Mouse (Mus musculus) heart, adult 2 months (tissue): ENCODE data around the gene Ostf1. TPM values are rescaled to one million over a fixed set of nuclear protein-coding genes. Genes with fewer than 3 reads are reported as not detected.

Experiments
- DNase-seq, 2 experiments: peaks; one replicate each; pipeline ENCODE4 v3.0.0; 2021
- H3K27ac ChIP-seq: fragments of 200-600 bp; 2 replicates; pipeline ENCODE4 v1.8.1; 2022
- H3K27me3 ChIP-seq: fragments of 200-500 bp; 2 replicates; pipeline ENCODE4 v1.6.1; 2012; ENCODE audit warnings: mild to moderate bottlenecking, low read length, inconsistent platforms, mixed read lengths; ENCODE audit not compliant: control insufficient read depth, insufficient read depth
- H3K36me3 ChIP-seq: fragments of 200-500 bp; 2 replicates; pipeline ENCODE4 v1.6.1; 2012; ENCODE audit warnings: low read length, inconsistent platforms; ENCODE audit not compliant: control insufficient read depth, insufficient read depth
- H3K4me1 ChIP-seq: fragments of 200-500 bp; 2 replicates; pipeline ENCODE4 v1.6.1; 2011; ENCODE audit warnings: low read length; ENCODE audit not compliant: control insufficient read depth, insufficient read depth
- H3K4me3 ChIP-seq: fragments of 200-600 bp; 2 replicates; pipeline ENCODE4 v1.8.1; 2022
- H3K79me2 ChIP-seq: fragments of 200-500 bp; replicated peaks from 2 replicates; pipeline ENCODE4 v1.6.1; 2012; ENCODE audit warnings: mild to moderate bottlenecking, inconsistent platforms, low read length, moderate library complexity, mixed read lengths; ENCODE audit not compliant: control insufficient read depth, insufficient read depth
- H3K9ac ChIP-seq: fragments of 200-500 bp; 2 replicates; pipeline ENCODE4 v1.6.1; 2012; ENCODE audit warnings: low read depth, mild to moderate bottlenecking, control low read depth, inconsistent platforms, low read length, mixed read lengths
- CTCF ChIP-seq: fragments of 200-600 bp; IDR thresholded peaks from 2 replicates; pipeline ENCODE4 v1.8.1; 2022; ENCODE audit warnings: antibody characterized with exemption, mild to moderate bottlenecking, moderate library complexity
- EP300 ChIP-seq: fragments of 200-500 bp; IDR thresholded peaks from 2 replicates; pipeline ENCODE4 v1.6.1; 2011; ENCODE audit warnings: low read depth, low read length, control low read depth; ENCODE audit not compliant: insufficient read depth
- POLR2A ChIP-seq: fragments of 200-500 bp; IDR thresholded peaks from 2 replicates; pipeline ENCODE4 v1.6.1; 2011; ENCODE audit warnings: mild to moderate bottlenecking, low read depth, low read length, control low read depth; ENCODE audit not compliant: insufficient read depth
- WGBS: fragments of 180-500 bp; shearing (Covaris S2); methylation state at CpG from one replicate; pipeline ENCODE4 v1.1.7; 2018; 5-methylcytosine and 5-hydroxymethylcytosine counted together
- intact Hi-C: fragments of 180-260 bp; cut with DNase I; formaldehyde crosslinking; loops from one replicate; pipeline ENCODE4 v1.15.1; 2025
- long read RNA-seq: library from polyadenylated mRNA; stranded (forward); transcript quantifications from one replicate; pipeline ENCODE4 v2.0.0, GENCODE M21; 2021
- polyA plus RNA-seq: library from polyadenylated mRNA; depleted of rRNA; stranded (reverse); fragments of >200 nt; gene quantifications from 2 replicates; pipeline ENCODE4 v1.2.3, GENCODE M21; 2012; rRNA removed
- total RNA-seq, 2 experiments: library from RNA; stranded (reverse); gene quantifications; 2 replicates each; pipeline ENCODE4 v1.2.3; 2021

Ostf1 gene
- 10 to 100 TPM; 35.3 to 37.6 TPM for total RNA-seq
- 29.5 and 31.5 TPM in 2 replicates for polyA plus RNA-seq
- long read RNA-seq, transcript Ostf1-201 (10 exons, 2,726 nt) = major isoform, 46 of 48 reads
- long read RNA-seq, partial matches to known transcripts = 1 of 48 reads
- long read RNA-seq, other reads (novel, unspliced or antisense) = 1 of 48 reads

DNA sequence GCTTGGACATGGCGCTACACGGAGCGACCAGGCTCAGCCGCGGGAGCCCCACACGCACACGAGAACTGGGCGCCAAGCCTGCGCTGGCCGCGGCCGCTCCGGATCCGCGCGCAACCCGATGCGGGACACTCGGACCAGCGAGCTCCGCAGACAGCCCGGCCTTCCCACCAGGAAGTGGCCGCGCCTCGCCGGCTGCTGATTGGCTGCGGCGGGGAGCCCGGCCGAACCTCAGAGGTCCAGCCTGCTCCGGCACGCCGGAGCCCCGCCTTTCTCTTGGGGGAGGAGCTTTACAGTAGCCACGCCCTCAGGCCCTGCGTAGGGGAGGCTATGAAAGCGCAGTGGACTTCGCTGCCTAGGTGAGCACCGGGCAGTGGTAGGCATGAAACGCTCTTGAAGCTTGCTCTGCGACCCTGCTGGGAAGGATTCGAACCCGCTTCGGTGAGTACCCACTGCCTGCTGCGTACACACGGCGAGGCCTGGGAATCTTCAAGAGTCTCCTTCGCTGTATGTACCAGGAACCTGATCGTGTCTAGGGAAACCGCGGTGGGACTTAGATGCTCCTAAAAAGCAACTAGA, at the start of gene Ostf1, which contains the start of gene Nmrk1:
Ostf1 (minus strand) TSS at position 180 of the 576 bp plus-strand sequence.
Nmrk1 (plus strand) TSS at position 307 of the 576 bp plus-strand sequence.
- peaks cover 2% of the 10 kb centered on the region for H3K79me2 ChIP-seq
- H3K27ac ChIP-seq = peak within 1 kb of the TSS; percentile 83
- peak within 1 kb of the TSS; percentile 94 for H3K9ac ChIP-seq
- peak; percentile 98 to 100 for DNase-seq
- WGBS = under 1% methylated on average over 51 of the region's 51 CpGs
- H3K27me3 ChIP-seq = no peaks in the 10 kb centered on the region
- TF ChIP-seq POLR2A = peak; percentile 86
- no peak for TF ChIP-seq CTCF
- TF ChIP-seq EP300 = no peak
- intact Hi-C loops = loop anchor here (1.0 to 5.0 kb wide), 3 partner anchors 15 to 81 kb away; partner anchors contain the start of genes Carnmt1 and D030056L22Rik
- peak within 1 kb of the TSS; percentile 67 for H3K4me3 ChIP-seq
- H3K36me3 ChIP-seq = peaks cover 9% of the 10 kb centered on the region
- H3K4me1 ChIP-seq = peaks cover 6% of the 10 kb centered on the region

DNA sequence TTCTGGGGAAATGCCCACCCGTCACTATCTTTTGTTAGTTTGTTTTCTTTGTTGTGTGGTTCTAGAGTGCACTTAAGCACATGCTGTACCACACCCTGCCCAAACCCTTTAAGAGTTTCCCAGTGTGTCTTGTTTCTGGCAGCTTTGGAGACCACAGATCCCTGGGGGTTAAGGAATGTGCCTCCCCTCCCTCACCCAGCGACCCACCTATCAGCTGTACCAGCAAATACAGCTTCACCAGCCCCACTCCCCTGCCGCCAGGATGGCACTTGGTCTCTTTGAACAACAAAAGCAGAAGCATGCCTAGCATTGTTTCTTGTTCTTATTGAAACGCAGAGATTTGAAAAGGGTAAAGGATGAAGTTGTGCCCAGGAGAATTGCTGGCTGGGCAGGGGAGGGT, 41.5 kb upstream of the Ostf1 start:
- TF ChIP-seq EP300 (no peak), POLR2A (no peak), CTCF (no peak)
- intact Hi-C loops = no loop called here
- Histone ChIP-seq H3K9ac (no peak overlapping the region), H3K4me3 (no peak overlapping the region), H3K36me3 (peaks cover 11% of the 10 kb centered on the region), H3K27ac (no peak overlapping the region), H3K27me3 (no peaks in the 10 kb centered on the region), H3K4me1 (peaks cover 1% of the 10 kb centered on the region; the same call in 1 of the 2 replicates), H3K79me2 (peaks cover 2% of the 10 kb centered on the region; the same call in 1 of the 2 replicates)
- DNase-seq = no peak
- 51% methylated on average over 4 of the region's 4 CpGs for WGBS

DNA sequence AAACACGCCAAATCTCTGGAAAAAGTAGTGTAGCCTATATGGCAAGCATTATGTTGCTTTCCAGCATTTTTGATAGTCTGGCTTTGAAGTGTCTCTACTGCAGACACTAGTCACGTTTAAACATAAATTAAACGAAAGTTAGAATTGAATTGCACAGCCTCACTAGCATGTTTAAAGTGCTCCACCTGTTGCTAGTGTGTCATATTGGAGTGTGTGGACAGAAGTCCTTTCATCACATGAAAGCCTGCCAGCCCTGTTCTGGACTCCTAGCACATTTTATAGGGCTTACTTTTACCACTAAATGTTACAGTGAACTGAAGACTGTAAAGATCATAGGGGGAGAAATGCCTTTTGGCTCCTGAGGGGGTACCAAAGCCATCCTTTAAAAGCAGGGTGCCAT, 40.9 kb upstream of the Ostf1 start:
- H3K79me2 ChIP-seq = peaks cover 2% of the 10 kb centered on the region; the same call in 1 of the 2 replicates
- H3K9ac ChIP-seq = no peak overlapping the region
- H3K36me3 ChIP-seq = peaks cover 11% of the 10 kb centered on the region
- DNase-seq = no peak
- H3K27ac ChIP-seq = no peak overlapping the region
- WGBS = 57% methylated on average over 3 of the region's 3 CpGs
- no peaks in the 10 kb centered on the region for H3K27me3 ChIP-seq
- TF ChIP-seq POLR2A = no peak
- TF ChIP-seq CTCF = no peak
- TF ChIP-seq EP300 = no peak
- peaks cover 1% of the 10 kb centered on the region; the same call in 1 of the 2 replicates for H3K4me1 ChIP-seq
- intact Hi-C loops = no loop called here
- H3K4me3 ChIP-seq = no peak overlapping the region

DNA sequence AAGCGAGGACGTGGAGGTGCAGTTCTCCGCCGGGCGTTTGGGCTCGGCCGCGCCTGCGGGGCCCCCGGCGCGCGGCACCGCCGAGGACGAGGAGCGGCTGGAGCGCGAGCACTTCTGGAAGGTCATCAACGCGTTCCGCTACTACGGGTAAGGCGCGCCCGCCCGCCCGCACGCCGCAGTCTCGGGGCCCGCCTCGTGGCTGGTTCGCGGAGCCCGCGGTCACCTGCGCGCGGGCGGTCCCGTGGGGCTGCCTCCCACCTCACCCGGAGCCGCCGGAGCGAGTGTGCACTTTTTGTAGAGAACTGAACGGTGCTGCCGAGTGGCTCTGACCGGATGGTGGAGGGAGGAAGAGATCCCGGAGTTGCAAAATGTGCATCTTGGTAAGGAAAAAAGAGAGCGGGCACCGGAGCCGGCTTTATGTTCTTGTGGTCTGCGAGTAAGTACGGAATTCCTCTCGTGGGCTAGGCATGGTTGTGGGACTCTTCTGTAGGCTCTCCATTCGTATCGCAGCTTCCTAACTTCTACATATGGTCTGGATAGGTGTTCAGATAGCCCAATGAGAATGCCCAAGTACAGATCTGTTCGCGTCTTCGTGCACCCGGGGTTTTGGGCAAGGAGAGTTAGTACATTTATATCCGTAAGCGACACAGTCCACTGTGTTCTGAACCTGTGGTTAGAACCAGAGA, 39.6 kb upstream of the Ostf1 start:
- DNase-seq = peak; percentile 61 to 69
- peaks cover 1% of the 10 kb centered on the region; the same call in 1 of the 2 replicates for H3K4me1 ChIP-seq
- no peaks in the 10 kb centered on the region for H3K27me3 ChIP-seq
- WGBS = under 1% methylated on average over 64 of the region's 64 CpGs
- no peaks in the 10 kb centered on the region; the same call in 1 of the 2 replicates for H3K79me2 ChIP-seq
- H3K27ac ChIP-seq = peak overlapping the region; percentile 79
- TF ChIP-seq EP300 (no peak), POLR2A (no peak), CTCF (no peak)
- H3K36me3 ChIP-seq = peaks cover 11% of the 10 kb centered on the region
- intact Hi-C loops = loop anchor here (2.0 kb wide), 1 partner anchor 42 kb away; the partner anchor contains the start of gene D030056L22Rik
- peak overlapping the region; percentile 73 for H3K9ac ChIP-seq
- peak overlapping the region; percentile 76 for H3K4me3 ChIP-seq

DNA sequence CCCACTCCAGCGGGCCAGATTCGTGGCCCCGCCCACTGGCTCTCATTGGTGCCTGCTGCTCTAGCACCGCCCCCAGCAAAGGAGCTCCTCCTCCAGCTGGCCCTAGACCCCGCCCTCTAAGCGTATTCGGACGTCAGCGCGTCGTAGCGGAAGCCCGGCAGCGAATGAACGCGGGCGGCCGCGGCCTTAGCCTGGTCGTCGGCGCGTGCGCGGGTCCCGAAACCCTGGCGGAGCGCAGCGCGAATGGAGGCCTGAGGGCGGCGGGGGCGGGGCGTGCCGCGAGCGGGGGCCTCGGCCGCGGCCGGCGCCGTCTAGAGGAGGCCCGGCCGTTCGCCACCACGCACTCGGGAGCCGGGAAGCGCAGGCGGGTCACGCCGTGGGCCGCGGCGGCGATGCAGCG, 39.0 kb upstream of the Ostf1 start, which contains the start of gene Carnmt1:
Carnmt1 (plus strand) TSS at position 157 of the 400 bp plus-strand sequence.
- TF ChIP-seq EP300 (no peak), POLR2A (peak; percentile 42; the same call in 1 of the 2 replicates), CTCF (peak; percentile 20)
- peak; percentile 99 for DNase-seq
- Histone ChIP-seq H3K4me1 (peaks cover 1% of the 10 kb centered on the region; the same call in 1 of the 2 replicates), H3K79me2 (no peaks in the 10 kb centered on the region; the same call in 1 of the 2 replicates), H3K27me3 (no peaks in the 10 kb centered on the region), H3K4me3 (peak within 1 kb of the TSS; percentile 76), H3K27ac (peak within 1 kb of the TSS; percentile 79), H3K36me3 (peaks cover 11% of the 10 kb centered on the region), H3K9ac (peak within 1 kb of the TSS; percentile 73)
- WGBS = 2% methylated on average over 55 of the region's 58 CpGs
- intact Hi-C loops = loop anchor here (1.0 to 2.0 kb wide), 2 partner anchors 39 to 42 kb away; partner anchors contain the start of genes D030056L22Rik, Nmrk1 and Ostf1
